Mouse (Mus musculus): ENCODE data around the gene C2cd2l.
A peak's percentile ranks its signal among the peaks of the same experiment; 100 is the strongest.

DNA sequence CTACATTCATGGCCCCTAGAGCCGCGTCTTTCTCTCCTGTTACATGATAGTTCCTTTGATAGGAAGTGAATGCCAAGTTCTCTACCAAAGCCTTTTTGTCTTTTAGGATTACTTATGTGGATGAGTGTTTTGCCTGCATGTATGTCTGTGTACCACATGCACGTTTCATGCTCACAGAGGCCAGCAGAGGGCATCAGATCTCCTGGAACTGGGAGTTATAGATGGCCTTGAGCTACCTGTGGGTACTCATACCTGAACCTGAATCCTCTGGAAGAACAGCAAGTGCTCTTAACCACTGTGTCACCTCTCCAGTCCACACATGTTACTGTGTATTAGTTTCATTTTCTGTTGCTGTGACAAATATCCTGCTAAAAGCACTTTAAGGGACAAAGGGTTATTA, 27.6 kb downstream of the C2cd2l start:
- no peak for TF ChIP-seq MAX (IDR thresholded peaks at IDR 0.05)
- TF ChIP-seq CTCF (IDR thresholded peaks at IDR 0.05; ENCODE audit: control insufficient read depth, insufficient read depth, insufficient read length), result peak; percentile 11
